Comparison of ENCODE assay signal across 8 mouse cellular contexts in the genomic region with DNA sequence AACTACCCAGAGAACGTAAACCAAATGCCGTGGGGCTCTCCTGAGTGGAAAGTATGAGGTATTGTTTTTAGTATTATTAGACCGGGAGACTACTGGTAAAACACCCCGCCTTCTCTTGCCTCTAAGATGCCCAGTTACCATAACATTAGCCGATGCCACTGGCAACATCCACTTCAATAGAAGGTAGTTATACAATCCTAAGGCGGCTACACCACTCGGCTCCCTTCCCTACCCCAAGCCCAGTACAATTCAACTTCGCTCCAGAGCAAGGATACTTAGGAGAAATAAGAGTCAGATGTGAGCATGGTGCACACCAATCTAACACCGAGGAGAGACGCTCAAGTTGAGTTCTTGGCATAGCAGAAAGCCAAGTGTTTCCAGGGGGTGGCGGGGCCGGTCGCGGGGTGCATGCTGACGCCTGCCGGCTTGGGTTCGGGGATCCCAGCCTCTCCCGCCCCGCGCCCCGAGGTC. TPM values are rescaled to one million over a fixed set of nuclear protein-coding genes. Genes with fewer than 3 reads are reported as not detected.
A peak's percentile ranks its signal among the peaks of the same experiment; 100 is the strongest.
DNase-seq lines count a peak whose midpoint lies in the region; ATAC-seq and TF ChIP-seq lines count a peak whose summit lies in the region.

No protein-coding gene starts in this region.

- H3K36me3 ChIP-seq in heart, embryonic 12.5 days, result no peaks in the 10 kb centered on the region
- H3K36me3 ChIP-seq in embryonic facial prominence, embryonic 12.5 days, result no peaks in the 10 kb centered on the region
- H3K36me3 ChIP-seq in intestine, embryonic 16.5 days (ENCODE audit: control insufficient read depth, insufficient read depth, low read length), result no peaks in the 10 kb centered on the region
- no peaks in the 10 kb centered on the region for H3K36me3 ChIP-seq in myocyte (ENCODE audit: control insufficient read depth, insufficient read depth)

- 4% methylated on average over 21 of the region's 21 CpGs for WGBS in heart, embryonic 12.5 days
- WGBS in embryonic facial prominence, embryonic 12.5 days, result 2% methylated on average over 21 of the region's 21 CpGs
- WGBS in intestine, embryonic 16.5 days, result 3% methylated on average over 21 of the region's 21 CpGs

- H3K9ac ChIP-seq in heart, embryonic 12.5 days, result peak overlapping the region; percentile 77
- peak overlapping the region; percentile 67 for H3K9ac ChIP-seq in embryonic facial prominence, embryonic 12.5 days
- peak overlapping the region; percentile 83 for H3K9ac ChIP-seq in intestine, embryonic 16.5 days (ENCODE audit: low read depth, low read length)

- H3K4me2 ChIP-seq in heart, embryonic 12.5 days, result peak overlapping the region; percentile 89
- H3K4me2 ChIP-seq in embryonic facial prominence, embryonic 12.5 days (replicated peaks), result peak overlapping the region; percentile 74
- H3K4me2 ChIP-seq in intestine, embryonic 16.5 days (ENCODE audit: low read depth, low read length), result peak overlapping the region; percentile 94
- H3K4me2 ChIP-seq in myocyte (ENCODE audit: low read depth), result peak overlapping the region; percentile 89

- peak overlapping the region; percentile 72 for H3K4me3 ChIP-seq in heart, embryonic 12.5 days
- H3K4me3 ChIP-seq in embryonic facial prominence, embryonic 12.5 days, result peak overlapping the region; percentile 61
- peak overlapping the region; percentile 71 for H3K4me3 ChIP-seq in intestine, embryonic 16.5 days (ENCODE audit: low read length)
- H3K4me3 ChIP-seq in myocyte, result peak overlapping the region; percentile 57

- 0 out of 2 replicates have a peak, but pooled peaks cover 2% of the 10 kb centered on the region for H3K9me3 ChIP-seq in heart, embryonic 12.5 days (replicated peaks)
- H3K9me3 ChIP-seq in embryonic facial prominence, embryonic 12.5 days, result no peaks in the 10 kb centered on the region
- no peaks in the 10 kb centered on the region for H3K9me3 ChIP-seq in intestine, embryonic 16.5 days (ENCODE audit: control insufficient read depth, low read length)

- H3K79me2 ChIP-seq in myocyte (ENCODE audit: control insufficient read depth, insufficient read depth), result peaks cover 38% of the 10 kb centered on the region

- H3K4me1 ChIP-seq in heart, embryonic 12.5 days (replicated peaks), result peaks cover 34% of the 10 kb centered on the region
- peaks cover 18% of the 10 kb centered on the region for H3K4me1 ChIP-seq in embryonic facial prominence, embryonic 12.5 days
- peaks cover 17% of the 10 kb centered on the region for H3K4me1 ChIP-seq in intestine, embryonic 16.5 days (ENCODE audit: control insufficient read depth, insufficient read depth, low read length)

- peaks cover 29% of the 10 kb centered on the region for H3K27me3 ChIP-seq in heart, embryonic 12.5 days (replicated peaks)
- H3K27me3 ChIP-seq in embryonic facial prominence, embryonic 12.5 days, result peaks cover 17% of the 10 kb centered on the region; the same call in 1 of the 2 replicates
- H3K27me3 ChIP-seq in intestine, embryonic 16.5 days (replicated peaks; ENCODE audit: control insufficient read depth, insufficient read depth, low read length), result no peaks in the 10 kb centered on the region; the same call in 1 of the 2 replicates
- H3K27me3 ChIP-seq in myocyte (ENCODE audit: control insufficient read depth, insufficient read depth, insufficient read length), result no peaks in the 10 kb centered on the region

- H3K27ac ChIP-seq in heart, embryonic 12.5 days (ENCODE audit: poor library complexity, severe bottlenecking), result no peak overlapping the region
- no peak overlapping the region for H3K27ac ChIP-seq in embryonic facial prominence, embryonic 12.5 days
- H3K27ac ChIP-seq in intestine, embryonic 16.5 days (ENCODE audit: low read length), result no peak overlapping the region

- no peak for TF ChIP-seq POLR2A in myocyte (IDR thresholded peaks at IDR 0.05; ENCODE audit: insufficient read length, low read depth)

- peak overlapping the region; percentile 82 for H3ac ChIP-seq in myocyte (ENCODE audit: control insufficient read depth, insufficient read length)

- no peak for DNase-seq in heart, adult 11 months
- no peak for DNase-seq in natural killer cell, adult 2 months (ENCODE audit: low spot score in 2 of 2)
- DNase-seq in gastrocnemius, postnatal 25 days, result no peak

- no peak for ATAC-seq in heart, embryonic 12.5 days (ENCODE audit: insufficient number of reproducible peaks, low FRiP score)
- peak; percentile 45 for ATAC-seq in CD4-positive, CD25-positive, alpha-beta regulatory T cell, adult 4 months
- ATAC-seq in embryonic facial prominence, embryonic 12.5 days (ENCODE audit: insufficient number of reproducible peaks, insufficient read depth, low FRiP score, low TSS enrichment), result no peak; the same call in 1 of the 2 replicates
- peak; percentile 24 for ATAC-seq in intestine, embryonic 16.5 days

TF ChIP-seq in myocyte, 11 proteins besides CTCF, POLR2A, EP300 and RAD21:
- TF ChIP-seq MYOG (IDR thresholded peaks at IDR 0.05; ENCODE audit: control insufficient read depth in 1 of 3, insufficient read depth in 1 of 3, insufficient read length in 2 of 3, low read depth in 2 of 3), result no peak
- no peak for TF ChIP-seq SRF (IDR thresholded peaks at IDR 0.05; ENCODE audit: control insufficient read depth, insufficient read length, low read depth)
- no peak for TF ChIP-seq TCF3 (IDR thresholded peaks at IDR 0.05; ENCODE audit: insufficient read length, low read depth)
- TF ChIP-seq POLR2AphosphoS2 (IDR thresholded peaks at IDR 0.05; ENCODE audit: insufficient read length, low read depth), result no peak
- TF ChIP-seq REST (IDR thresholded peaks at IDR 0.05; ENCODE audit: insufficient read depth, insufficient read length), result no peak
- TF ChIP-seq CEBPB (IDR thresholded peaks at IDR 0.05; ENCODE audit: insufficient read depth, poor library complexity, severe bottlenecking), result no peak
- no peak for TF ChIP-seq TCF12 (IDR thresholded peaks at IDR 0.05; ENCODE audit: insufficient read depth, poor library complexity, severe bottlenecking)
- no peak for TF ChIP-seq MYOD1 (IDR thresholded peaks at IDR 0.05; ENCODE audit: control insufficient read depth in 1 of 3, insufficient read length in 2 of 3, low read depth in 2 of 3)
- no peak for TF ChIP-seq USF1 (IDR thresholded peaks at IDR 0.05; ENCODE audit: low read depth)
- no peak for TF ChIP-seq MAX (IDR thresholded peaks at IDR 0.05; ENCODE audit: low read depth)
- TF ChIP-seq E2F4 (IDR thresholded peaks at IDR 0.05; ENCODE audit: insufficient read depth), result no peak

RNA-seq across cellular contexts. Expression of a gene that starts 1.3 kb away (rescaled TPM):
- polyA plus RNA-seq in heart, embryonic 12.5 days (2016; fragmentation: Nextera tagmentation; extraction: Ambion mirVana), result 5.9 and 6.2 TPM in 2 replicates
- 1 to 10 TPM; 7.3 to 10.0 TPM for polyA plus RNA-seq in CD4-positive, CD25-positive, alpha-beta regulatory T cell, adult 4 months (2017; shearing (Covaris generic))
- polyA plus RNA-seq in embryonic facial prominence, embryonic 12.5 days (2016; fragmentation: Nextera tagmentation; extraction: Ambion mirVana), result 13.5 and 16.0 TPM in 2 replicates
- 17.3 and 18.3 TPM in 2 replicates for polyA plus RNA-seq in intestine, embryonic 16.5 days (2015; fragmentation: Nextera tagmentation; extraction: Ambion mirVana)
- polyA plus RNA-seq in myocyte (2012; fragmentation: generic; extraction: Trizol), result 61.1 TPM
- 1 to 10 TPM; 5.0 to 6.3 TPM for total RNA-seq in gastrocnemius, postnatal 25 days (2021)

Comparison
In these comparisons a context has a peak if more than half of its experiments do, and no peak if none do; other contexts are left out.
1. ATAC-seq: peak in CD4-positive, CD25-positive, alpha-beta regulatory T cell, adult 4 months (single experiment) and intestine, embryonic 16.5 days (single experiment); none in heart, embryonic 12.5 days (single experiment) and embryonic facial prominence, embryonic 12.5 days (single experiment).
2. Peak in every context shown above with its lines, with median percentiles within 50 percentile points of each other: H3K4me2 ChIP-seq, H3K4me3 ChIP-seq and H3K9ac ChIP-seq.